Mouse (Mus musculus): ENCODE data around the gene Smad1.
A peak's percentile ranks its signal among the peaks of the same experiment; 100 is the strongest.

DNA sequence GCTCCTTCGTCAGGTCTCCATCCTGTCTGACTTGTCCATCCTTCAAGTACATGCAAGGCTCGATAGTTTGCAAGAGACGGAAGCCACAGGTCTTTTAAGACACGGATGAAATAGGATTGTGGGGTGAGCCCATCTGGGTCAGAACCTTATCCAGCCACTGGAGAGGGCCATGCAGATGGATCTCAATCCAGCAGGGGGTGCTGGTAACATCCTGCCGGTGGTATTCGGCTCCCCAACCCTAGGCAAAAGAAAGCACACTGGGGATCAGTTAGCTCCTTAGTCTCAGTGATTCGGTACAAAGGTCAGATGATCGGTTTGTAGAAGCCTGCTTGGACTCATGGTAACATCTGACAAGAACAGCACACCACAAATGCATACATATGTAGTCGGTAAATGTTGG lies 59.8 kb downstream of the Smad1 start:
- peak; percentile 47; the same call in 1 of the 2 replicates for TF ChIP-seq CTCF (IDR thresholded peaks at IDR 0.05; ENCODE audit: control insufficient read depth, insufficient read depth, insufficient replicate concordance, low read depth, low read length)
- TF ChIP-seq POLR2A (IDR thresholded peaks at IDR 0.05; ENCODE audit: control insufficient read depth, low read depth, low read length), result no peak

All from testis, adult 2 months (tissue).